Mouse (Mus musculus) central nervous system, embryonic 14 days (tissue): ENCODE results near the gene Kiss1. TPM values are rescaled to one million over a fixed set of nuclear protein-coding genes. Genes with fewer than 3 reads are reported as not detected.

Experiments used
- polyA plus RNA-seq: library from polyadenylated mRNA; depleted of rRNA; stranded (reverse); fragments of >200 nt; gene quantifications from 2 replicates; pipeline ENCODE4 v1.2.3, GENCODE M21; 2012; rRNA removed

The Kiss1 gene
- not detected in 2 replicates for polyA plus RNA-seq

GRCm38 (mm10) chr1:133321267-133321925 is at the start of gene Kiss1:
Gene Kiss1, plus strand, starts transcription at chr1:133321875.

GRCm38 (mm10) chr1:133309652-133310267 is 11.9 kb upstream of the Kiss1 start, which contains the start of gene Golt1a:
Gene Golt1a, plus strand, starts transcription at chr1:133309800.

GRCm38 (mm10) chr1:133350210-133350609 is 28.5 kb downstream of the Kiss1 start, which contains the start of gene Ren1:
Gene Ren1, plus strand, starts transcription at chr1:133350510.

GRCm38 (mm10) chr1:133363276-133364021 is 41.8 kb downstream of the Kiss1 start, which contains the start of gene Etnk2:
Gene Etnk2, plus strand, starts transcription at chr1:133363572.

Other genes starting within 250 kb of the Kiss1 start
- 26.0 and 27.3 TPM in 2 replicates for gene Ppp1r15b, start 190.7 kb upstream of the Kiss1 start, polyA plus RNA-seq
- 53.0 and 58.4 TPM in 2 replicates for gene Plekha6, start 157.7 kb upstream of the Kiss1 start, polyA plus RNA-seq
- 0.06 and 0.09 TPM in 2 replicates for gene Golt1a, start 12.1 kb upstream of the Kiss1 start, polyA plus RNA-seq
- gene Ren1, start 28.6 kb downstream of the Kiss1 start, polyA plus RNA-seq, result 1.0 and 3.7 TPM in 2 replicates
- 7.3 and 8.9 TPM in 2 replicates for gene Etnk2, start 41.7 kb downstream of the Kiss1 start, polyA plus RNA-seq
- 35.8 and 36.6 TPM in 2 replicates for gene Sox13, start 102.5 kb downstream of the Kiss1 start, polyA plus RNA-seq